Mouse (Mus musculus): ENCODE data around the gene Gm5890.
"Not testable (repeated sequence)": the region's sequence is repeated elsewhere in the genome, so short reads cannot be mapped to it uniquely, and the experiment has no call there.

Gm5890 gene

GRCm38 (mm10) chr7:20262734-20263133 lies at the start of gene Gm5890:
Gene Gm5890 (minus strand): TSS chr7:20262834.
- not testable (repeated sequence) for DNase-seq

GRCm38 (mm10) chr7:20233728-20234127 lies 28.9 kb downstream of the Gm5890 start, which contains the start of gene Gm4498:
Gene Gm4498 (minus strand): TSS chr7:20233828.
- not testable (repeated sequence) for DNase-seq
